Mouse (Mus musculus): ENCODE data around the gene Pik3cb.

Gene Pik3cb

DNA sequence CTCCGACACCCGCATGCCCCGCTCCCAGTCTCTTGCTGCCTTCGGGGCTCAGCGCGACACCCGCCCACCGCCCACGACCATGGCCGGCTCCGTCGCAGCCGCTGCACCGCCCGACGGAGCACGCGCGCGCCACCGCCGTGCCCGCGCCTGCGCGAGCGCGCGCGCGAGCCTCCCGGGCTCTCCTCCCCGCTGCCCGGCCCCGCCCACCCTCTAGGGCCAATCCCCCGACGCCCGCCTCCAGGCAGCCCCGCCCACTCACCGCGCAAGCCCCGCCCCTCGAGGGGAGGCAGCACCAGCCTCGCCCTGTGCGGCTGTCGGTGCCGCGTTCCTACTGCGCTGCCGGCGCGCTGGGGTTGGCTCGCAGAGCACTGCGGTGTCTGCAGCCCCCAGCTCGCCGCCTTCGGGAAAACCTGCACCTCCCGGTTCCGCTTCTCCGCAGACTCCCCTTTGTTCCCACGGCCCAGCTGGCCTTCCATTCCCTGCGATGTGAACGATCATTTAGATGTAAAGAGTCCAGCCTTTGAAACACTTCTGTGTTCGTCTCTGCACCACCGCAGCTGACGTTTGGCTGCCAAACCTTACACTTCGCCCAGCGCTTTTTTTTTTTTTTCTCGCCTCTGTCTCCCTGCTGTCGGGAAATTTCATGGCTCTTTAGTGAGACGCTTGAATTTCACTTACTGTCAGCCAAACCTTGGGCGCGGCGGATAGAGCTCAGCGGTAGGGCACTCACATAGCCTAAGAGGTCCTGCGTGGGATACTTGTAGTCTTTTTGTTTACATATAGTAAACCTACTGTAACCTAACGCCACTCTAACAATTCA is at the start of gene Pik3cb:
Gene Pik3cb, minus strand, starts transcription at position 559 of the 820 bp plus-strand sequence.
- peak; percentile 97 to 99 for DNase-seq (ENCODE audit: low read depth in 2 of 2, low spot score in 2 of 2)

DNA sequence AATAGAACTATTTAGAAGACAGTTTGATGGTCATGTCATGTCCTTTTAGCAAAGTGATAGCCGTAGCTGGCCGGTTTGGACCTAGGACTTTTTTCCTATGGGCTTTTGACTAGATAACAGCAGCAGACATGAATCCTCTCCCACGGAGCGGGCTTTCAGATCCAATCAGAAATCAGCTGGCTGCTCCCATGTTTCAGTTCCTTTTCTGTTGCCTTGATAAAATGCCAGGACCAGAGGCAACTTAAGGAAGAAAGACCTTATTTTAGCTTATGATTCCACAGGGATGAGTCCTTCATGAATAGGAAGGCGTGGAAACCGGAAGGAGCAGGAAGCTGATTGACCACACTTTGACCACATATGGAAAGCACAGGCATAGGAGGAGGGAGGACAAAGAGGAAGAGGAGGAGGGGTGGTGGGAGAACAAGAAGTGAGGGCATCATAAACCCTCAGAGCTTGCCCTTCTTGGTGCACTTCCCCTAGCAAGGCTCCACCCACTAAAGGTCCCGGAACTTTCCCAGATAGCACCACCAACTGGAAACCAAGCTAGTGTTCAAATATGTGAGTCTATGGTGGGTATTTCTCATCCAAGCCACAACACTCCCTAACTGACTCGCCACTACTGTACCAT is 42.7 kb upstream of the Pik3cb start:
- no peak for DNase-seq (ENCODE audit: low read depth in 2 of 2, low spot score in 2 of 2)

DNA sequence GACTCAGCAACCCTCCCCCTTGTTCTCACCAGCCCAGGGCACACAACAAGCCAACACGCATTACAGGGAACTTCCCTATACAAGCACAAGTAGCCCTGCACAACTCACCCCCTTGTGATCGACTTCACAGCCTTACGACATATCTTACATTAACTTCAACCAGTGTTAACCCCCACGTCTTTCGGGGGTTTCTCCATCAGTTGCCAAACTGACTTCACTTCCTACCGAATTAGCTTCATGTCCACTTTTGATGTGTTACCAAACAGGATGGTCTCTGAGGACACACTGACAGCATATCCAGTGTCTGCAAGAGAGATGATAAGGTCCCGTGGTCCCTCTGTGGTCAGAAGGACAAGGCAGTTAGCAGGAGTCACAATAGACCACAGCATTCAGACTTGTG is 41.7 kb upstream of the Pik3cb start:
- no peak for DNase-seq (ENCODE audit: low read depth in 2 of 2, low spot score in 2 of 2)

DNA sequence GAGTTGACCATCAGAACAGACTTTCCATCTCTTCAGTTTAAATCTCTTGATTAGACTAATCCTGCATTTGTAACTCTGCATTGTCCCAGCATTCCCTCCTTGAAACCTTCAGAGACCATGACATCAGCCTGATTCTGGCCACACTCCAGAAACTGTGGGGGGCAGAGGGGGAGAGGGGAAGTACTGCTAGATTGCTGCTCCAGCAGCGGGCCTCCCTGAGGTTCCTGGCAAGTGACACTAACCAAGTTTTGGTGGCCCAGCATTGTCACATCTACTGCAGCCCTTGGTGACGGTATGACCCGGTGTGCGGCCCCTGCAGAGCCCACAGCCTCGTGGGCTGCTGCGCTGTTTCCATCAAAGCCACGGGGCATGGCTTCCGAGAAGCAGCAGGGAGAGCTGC is 39.9 kb upstream of the Pik3cb start:
- DNase-seq (ENCODE audit: low read depth in 2 of 2, low spot score in 2 of 2), result no peak

DNA sequence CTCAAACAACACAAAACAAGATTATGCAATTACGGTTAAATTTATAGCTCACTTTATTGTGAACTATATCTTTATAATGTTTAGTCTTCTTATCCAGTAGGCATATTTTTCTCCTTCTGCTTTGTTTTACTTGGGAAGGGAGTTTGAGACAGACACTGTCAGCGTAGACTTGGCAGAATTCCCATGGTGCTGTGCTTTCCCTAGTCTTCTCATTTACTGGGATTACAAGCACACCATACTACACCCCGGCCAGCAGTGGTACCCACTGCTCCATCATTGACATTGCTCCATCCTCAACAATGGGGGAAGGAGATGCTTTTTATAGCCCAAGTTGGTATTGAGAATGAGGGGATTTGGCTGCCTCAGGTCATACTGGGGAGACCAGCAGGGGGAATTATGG is 38.3 kb upstream of the Pik3cb start:
- no peak for DNase-seq (ENCODE audit: low read depth in 2 of 2, low spot score in 2 of 2)

DNA sequence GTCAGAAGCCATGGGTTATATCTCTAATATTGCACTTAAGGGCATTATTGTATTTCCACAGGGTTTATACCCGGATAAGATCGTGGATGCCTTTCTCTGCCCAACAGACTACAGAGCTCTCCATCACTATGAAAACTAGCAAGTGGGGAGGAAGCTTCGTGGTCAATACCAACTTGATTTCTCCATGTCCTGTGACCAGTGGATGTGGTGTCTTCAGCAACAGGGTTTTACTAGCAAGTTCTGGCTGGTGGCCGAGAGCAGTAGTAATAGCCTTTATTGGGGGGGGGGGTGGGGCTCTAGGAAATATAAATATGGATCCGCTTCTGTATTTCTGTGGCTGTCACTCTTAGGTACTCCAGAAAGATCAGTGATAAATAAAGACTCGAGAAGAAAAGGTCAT is 35.4 kb upstream of the Pik3cb start:
- DNase-seq (ENCODE audit: low read depth in 2 of 2, low spot score in 2 of 2), result no peak

DNA sequence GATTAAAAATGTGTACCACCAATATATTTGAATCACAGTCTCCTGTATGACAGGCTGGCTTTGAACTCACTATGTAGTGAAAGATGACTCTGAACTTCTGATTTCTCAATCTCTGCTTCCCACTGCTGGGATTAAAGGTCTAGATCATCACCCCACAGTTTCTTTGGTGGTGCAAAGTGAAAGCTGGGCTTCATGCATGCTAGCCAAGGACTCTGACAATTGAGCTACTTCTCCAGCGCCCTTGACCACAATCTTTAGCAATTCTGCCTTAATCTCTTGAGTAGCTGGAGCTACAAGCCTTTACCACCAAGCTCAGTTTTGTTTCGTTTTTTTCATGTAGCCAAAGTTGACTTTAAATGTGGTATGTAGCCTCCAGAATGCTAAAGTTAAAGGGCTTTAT is 32.4 kb upstream of the Pik3cb start:
- DNase-seq (ENCODE audit: low read depth in 2 of 2, low spot score in 2 of 2), result no peak

DNA sequence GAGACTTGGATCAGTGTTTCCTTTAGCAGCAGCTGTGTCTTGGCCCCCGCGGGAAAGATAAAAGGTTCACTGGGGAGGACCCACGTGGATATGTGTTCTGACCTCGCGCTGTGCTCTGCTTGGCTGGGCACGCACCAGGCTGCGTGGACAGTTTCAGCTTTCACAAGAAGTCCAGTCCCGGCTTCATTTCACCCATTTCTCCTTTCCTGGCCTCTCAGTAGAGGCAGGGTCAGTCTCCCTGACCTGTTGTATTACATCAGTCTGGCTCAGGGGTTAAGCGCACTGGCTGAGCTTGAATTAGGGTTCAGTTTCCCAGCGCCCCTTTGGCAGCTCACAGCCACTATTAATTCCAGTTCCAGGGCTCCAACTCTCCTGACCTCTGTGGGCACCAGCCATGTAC is 30.8 kb upstream of the Pik3cb start:
- no peak for DNase-seq (ENCODE audit: low read depth in 2 of 2, low spot score in 2 of 2)

DNA sequence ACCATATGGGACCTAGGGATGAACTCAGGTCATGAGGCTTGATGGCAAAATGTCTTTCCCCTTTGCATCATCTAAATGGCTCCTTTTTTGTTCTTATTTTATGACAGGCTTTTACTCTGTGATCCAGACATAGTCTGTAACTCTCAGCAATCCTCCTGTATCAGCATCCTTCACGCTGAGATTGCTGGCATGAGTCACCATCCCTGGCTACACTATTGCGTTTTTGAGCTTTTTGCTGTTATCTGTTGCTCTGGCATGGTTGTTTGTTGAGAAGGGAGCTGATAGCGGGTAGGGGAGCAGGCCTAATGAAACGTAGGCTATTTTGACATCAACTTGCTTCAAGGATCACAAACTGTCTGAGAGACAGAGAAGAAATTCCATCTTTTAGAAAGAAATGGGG is 28.6 kb upstream of the Pik3cb start:
- DNase-seq (ENCODE audit: low read depth in 2 of 2, low spot score in 2 of 2), result no peak

DNA sequence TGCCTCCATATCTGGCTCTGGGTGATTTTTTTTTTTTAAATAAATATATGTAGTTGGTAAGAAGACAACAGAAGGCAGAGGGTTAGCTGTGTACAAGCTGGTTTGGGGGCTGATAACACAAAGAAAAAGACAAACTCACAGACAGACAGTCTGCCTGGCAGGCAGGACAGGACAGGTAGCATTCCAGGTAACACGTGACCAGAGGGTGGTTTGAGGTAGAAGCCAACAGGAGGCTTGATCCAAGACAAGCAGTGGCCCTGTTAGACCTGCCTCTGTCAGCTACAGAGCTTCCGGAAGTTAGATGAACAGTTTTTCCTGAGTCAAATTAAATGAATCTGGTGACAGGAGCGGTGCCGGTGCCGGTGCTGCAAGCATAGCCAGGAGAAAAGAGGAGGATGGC is 26.5 kb upstream of the Pik3cb start:
- no peak for DNase-seq (ENCODE audit: low read depth in 2 of 2, low spot score in 2 of 2)

DNA sequence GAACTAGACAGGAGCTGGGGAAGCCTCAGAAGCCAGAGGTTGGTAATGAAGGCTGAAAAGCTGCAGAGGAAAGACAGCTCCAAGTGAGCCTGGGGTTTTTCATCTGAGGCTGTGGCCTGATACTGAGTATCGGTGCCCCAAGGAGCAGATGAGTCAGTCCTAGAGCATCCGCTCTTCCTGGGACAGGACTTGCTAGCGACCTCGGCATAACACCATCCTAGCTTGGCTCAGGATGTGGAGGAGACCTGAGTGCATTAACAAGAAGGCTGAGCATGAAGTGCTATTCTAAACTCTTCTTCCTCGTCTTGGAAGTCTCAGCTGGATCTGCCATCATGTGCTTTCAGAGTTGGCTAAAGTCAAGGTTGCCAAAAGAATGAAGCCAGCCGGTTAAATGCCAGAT is 25.5 kb upstream of the Pik3cb start:
- DNase-seq (ENCODE audit: low read depth in 2 of 2, low spot score in 2 of 2), result no peak

DNA sequence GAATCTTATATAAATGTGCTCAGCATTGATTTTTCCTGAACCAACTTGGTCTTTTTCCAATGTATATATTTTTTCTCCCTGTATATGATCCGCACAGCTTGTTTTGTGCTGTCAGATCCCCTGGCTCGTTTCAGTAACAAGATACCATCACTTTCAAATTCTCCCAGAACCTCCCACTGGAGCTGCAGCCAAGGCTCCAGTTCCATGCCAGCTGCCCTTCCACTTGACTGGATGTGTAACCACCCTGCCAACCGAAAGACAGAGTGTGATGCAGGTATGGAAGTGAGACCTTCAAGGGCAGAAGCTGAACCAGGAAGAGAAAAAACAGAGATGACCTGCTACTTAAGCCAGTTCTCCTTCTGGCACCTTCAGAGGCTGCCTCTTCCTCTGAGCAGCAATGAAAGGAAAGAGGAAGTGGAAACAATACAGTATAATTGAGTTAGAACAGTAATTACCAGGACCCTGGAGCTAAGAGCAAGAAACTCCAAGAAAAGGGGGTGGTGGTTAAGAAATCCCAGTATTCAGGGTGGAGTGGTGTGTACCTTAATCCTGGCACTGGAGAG is 24.3 kb upstream of the Pik3cb start:
- no peak for DNase-seq (ENCODE audit: low read depth in 2 of 2, low spot score in 2 of 2)

DNA sequence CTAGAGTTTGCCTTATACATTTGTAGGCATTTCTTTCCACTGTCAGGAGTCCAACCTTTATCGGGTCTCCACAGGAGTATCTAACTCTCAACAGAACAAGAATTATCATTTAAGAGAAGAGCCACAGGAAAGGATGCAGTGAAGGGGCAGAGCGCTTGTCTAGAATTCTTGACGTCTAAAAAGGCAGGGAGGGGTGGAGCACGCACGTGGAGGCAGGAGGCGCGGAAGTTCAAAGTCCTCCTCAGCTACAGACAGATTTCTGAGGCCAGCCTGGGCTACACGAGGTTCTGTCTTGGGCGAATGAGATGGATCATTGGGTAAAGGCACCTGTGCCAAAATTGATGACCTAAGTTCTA is 23.7 kb upstream of the Pik3cb start:
- DNase-seq (ENCODE audit: low read depth in 2 of 2, low spot score in 2 of 2), result no peak

DNA sequence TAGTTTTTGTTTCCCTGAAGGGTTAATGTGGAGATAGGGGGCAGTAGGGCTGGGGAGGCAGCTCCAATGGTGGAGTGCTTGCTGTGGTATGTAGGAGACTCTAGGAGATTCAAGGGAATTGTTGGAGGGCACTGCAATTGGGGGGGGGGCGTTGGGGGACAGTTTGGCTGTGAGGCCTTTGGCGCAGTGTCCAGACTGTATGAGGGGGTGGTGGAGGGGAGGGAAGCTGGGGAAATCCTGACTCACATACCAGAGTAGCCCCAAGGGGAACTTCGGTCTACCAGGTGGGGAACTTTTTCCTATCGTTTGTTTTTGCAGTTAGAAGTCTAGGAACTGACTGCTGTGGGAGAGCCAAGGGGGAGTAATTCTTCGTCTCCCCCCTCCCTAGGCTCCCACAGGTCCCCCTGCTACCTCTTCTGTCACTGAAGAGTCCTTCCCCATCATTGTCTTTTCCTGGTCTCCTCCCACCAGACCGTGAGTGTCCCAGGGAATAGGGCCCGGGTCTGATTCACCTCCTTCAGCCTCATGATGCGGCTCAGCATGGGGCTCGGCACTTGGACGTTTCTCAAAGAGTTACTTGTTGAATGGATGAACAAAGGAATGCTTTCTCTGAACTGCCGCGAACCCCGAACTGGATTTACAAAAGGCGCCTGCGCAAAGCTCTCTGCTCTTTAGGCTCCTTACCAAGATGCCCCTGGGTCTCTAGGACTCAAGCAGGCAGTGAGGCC is 23.2 kb upstream of the Pik3cb start:
- no peak for DNase-seq (ENCODE audit: low read depth in 2 of 2, low spot score in 2 of 2)

DNA sequence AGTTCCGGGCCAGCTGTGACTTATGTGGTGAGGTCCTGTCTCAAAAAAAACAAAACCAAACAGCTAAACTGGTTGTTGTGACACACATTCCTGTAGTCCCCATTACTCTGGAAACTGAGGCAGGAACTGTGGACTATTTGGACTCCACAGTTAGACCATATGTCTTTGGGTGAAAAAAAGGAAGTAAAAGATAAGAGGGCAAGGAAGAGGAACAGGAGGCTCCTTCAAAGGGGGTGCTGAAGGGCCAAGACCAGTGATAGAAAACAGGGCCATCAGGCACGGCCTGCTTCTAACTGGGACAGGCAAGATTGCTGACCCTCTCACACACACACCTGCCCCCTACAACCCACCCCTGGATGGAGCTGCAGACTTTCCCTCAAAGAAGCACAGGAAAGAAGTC is 22.4 kb upstream of the Pik3cb start:
- DNase-seq (ENCODE audit: low read depth in 2 of 2, low spot score in 2 of 2), result no peak

DNA sequence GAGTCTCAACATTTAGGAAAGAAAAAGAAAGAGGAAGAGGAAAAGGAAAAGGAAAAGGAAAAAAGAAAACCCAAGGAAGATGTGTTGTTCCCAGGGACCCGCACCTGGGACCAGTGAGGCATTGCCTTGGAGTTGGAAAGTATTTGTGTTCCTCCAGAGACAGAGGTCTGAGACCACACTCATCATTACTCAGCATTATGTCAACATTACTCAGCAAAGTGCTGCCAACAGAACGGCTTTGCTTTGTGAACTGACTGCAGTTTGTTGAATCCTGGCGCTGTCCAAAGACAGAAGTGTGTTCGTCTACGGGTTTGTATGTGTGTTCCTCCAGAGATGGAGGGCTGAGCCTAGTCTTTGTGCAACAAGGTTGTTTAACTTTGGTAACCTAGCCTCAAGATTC is 20.4 kb upstream of the Pik3cb start:
- DNase-seq (ENCODE audit: low read depth in 2 of 2, low spot score in 2 of 2), result no peak

DNA sequence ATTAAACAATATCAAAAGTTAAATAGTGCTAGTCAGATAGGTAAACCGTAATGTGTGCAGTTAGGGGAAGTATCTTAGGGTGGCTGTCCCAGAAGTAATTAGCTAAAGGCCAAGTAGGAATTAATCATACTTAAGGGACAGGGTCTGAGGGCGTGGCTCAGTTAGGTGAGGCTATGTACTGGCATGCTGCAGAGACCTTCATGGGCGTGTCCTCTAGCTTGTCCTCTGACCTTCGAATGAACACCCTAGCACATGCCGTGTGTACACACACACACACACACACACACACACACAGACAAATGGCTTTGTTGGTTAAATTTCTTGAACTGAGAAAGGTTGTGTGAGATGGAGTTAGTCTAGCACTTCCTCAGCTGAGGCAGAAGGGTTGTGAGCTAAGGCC is 19.5 kb upstream of the Pik3cb start:
- DNase-seq (ENCODE audit: low read depth in 2 of 2, low spot score in 2 of 2), result no peak

DNA sequence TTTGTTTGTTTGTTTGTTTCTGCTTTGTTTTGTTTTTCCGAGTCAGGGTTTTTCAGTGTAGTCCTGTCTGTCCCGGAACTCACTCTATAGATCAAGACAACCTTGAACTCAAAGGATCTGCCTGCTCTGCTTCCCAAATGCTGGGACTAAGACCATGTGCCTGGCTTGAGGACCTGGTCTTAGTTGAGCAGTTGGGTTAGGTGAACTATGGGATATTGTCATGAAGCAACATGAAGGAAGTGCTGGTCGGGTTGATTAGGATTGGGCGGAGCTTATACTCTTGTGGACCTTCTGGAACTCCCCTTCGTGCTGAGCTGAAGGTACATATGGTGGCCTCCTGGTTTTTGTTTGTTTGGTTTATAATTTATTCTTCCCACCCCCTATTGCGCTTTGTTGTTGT is 18.3 kb upstream of the Pik3cb start:
- DNase-seq (ENCODE audit: low read depth in 2 of 2, low spot score in 2 of 2), result no peak

DNA sequence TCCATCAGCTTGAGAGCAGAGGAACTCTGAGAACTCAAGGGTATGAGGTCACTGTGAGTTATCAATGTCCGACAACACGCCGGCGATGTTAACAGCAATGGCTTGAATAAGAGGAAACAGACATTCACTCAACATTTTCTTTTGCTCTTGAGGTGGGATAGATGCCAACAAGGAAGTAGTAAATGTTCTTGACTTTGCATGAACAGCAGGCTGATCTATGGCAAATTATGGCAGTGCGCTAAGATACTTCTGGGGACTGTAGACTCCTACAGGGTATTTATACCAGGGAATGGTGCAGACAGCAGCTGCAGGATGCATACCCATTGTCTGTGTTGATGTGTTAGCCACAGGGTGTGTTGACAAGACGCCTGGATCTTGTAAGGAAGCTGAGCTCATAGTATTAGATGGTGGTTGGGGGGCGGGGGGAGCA is 17.8 kb upstream of the Pik3cb start:
- no peak for DNase-seq (ENCODE audit: low read depth in 2 of 2, low spot score in 2 of 2)

DNA sequence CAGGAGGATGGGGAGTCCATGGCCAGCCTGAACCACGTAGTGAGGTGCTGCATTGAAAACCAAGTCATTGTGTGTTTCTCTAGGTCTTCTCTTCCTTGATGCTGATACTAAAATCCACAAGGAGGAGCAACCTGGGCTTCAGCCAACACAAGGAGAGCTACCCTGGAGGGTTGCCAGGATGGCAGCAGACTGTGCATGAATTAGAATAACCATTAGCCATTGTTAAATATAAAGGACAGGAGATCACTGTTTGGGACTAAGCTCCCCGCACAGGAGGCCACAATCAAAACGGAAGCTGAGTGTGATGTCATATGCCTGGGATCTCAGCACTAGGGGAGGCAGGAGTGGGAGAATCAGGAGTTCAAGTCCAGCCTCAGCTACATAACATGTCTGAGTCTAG is 13.2 kb upstream of the Pik3cb start:
- no peak for DNase-seq (ENCODE audit: low read depth in 2 of 2, low spot score in 2 of 2)

DNA sequence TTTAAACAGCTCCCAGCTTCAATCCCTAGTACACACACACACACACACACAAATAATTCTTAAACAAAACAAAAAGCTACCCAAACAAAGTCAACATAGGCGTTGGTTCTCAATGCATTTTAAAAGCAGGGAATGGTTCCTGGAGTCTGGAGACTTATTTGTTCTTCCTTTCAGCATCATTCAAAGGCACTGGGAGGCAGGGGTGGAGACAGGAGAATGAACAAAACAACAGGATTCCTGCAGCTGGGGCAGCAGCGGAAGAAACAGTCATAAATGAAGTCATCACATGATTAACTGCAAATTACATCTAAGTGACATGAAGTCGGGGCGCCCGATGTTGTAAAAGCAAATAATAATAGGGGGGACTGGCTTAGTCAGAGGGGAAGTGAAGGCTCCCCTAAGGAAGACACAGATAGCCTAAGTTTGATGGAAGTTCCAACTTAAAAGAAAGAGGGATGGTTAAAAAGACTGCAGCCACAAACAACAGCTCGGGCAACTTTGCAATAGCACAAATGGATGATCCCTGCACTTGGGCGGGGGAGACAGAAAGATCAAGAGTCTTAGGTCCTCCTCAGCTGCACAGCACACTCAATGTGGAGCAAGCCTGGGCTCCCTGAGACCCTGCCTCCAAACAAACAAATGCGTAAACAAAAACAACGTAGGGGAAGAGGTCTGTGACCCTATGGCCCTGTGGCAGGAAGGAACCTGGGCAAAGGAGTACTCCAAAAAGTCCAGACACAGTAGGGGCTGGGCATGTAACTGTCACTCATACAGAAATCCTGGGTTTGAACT is 12.5 kb upstream of the Pik3cb start:
- no peak for DNase-seq (ENCODE audit: low read depth in 2 of 2, low spot score in 2 of 2)
